Mouse (Mus musculus): ENCODE measurements around the gene Rxfp3.

DNA sequence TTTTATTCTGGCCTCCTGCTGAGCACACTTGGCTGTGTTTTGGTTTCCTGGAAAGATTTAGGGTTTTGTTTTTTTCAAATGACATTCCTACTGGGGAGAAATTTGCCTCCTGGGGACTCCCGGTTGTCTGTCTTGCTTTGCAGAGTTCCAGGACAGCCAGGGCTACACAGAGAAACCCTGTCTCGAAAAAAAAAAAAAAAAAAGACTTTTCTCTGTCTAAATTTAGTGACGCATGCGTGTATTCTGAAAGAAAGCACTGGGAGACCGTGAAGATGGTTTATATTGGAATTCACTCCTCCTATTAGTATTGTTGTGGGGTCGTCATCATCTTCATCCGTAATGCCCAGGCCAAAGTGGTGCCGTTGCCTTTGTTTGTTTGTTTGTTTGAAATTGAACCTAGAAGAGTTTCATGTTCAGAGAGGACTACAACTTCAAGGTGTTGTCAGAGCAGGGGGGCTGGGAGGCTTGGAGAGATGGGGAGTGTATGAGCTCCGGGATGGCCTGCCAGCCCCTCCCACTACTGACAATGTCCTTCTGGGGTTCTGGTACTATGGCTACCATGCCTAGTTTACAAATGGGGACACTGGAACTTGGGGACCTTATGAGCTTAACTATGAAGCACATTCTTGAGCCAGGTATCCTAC lies 27.9 kb upstream of the Rxfp3 start:
- TF ChIP-seq CTCF (IDR thresholded peaks at IDR 0.05; ENCODE audit: low read depth), result no peak
- no peak for TF ChIP-seq EP300 (IDR thresholded peaks at IDR 0.05; ENCODE audit: low read depth)

Data from liver, embryonic 14.5 days (tissue).